Mouse (Mus musculus) spleen, adult 2 months (tissue): Measurements from ENCODE around the gene Lgalsl.

Experiments
- CTCF ChIP-seq: fragments of 200-500 bp; IDR thresholded peaks from 2 replicates; pipeline ENCODE4 v1.5.1; 2011; ENCODE audit warnings: mild to moderate bottlenecking, inconsistent platforms; ENCODE audit not compliant: insufficient read depth, insufficient read length, insufficient replicate concordance; ENCODE audit errors: extremely low read depth
- POLR2A ChIP-seq: fragments of 200-500 bp; IDR thresholded peaks from 2 replicates; pipeline ENCODE4 v1.6.1; 2011; ENCODE audit warnings: low read depth, low read length, inconsistent platforms

DNA sequence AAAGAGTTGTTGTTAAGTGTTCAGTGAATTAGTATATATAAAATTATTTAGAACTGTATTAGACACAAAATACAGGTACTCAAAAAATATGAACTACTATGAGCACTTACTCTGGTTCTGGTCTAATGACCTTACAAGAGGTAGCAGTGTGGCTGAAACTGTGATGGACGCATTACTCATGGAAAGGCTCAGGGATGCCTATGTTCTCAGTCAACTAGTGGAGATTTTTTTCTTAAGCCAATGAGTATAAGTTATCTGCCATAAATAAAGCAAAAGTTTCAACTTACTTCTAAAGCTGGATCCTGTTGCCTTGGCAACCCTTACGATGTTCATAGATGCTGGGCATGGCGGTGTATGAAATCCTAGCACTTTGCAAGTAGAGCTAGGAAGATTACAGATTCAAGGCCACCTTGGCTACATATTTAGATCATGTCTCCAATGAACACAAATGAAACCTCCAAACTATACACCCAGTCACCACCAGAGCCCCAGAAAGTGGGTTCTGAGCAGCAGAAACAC is 46.8 kb upstream of the Lgalsl start:
- TF ChIP-seq CTCF (no peak), POLR2A (no peak)
